Mouse (Mus musculus) adrenal gland, postnatal 36 days (tissue): Measurements from ENCODE around the gene Gm20388. TPM values are rescaled to one million over a fixed set of nuclear protein-coding genes. Genes with fewer than 3 reads are reported as not detected.
"Not testable (repeated sequence)": the region's sequence is repeated elsewhere in the genome, so short reads cannot be mapped to it uniquely, and the experiment has no call there.

Source experiments
- DNase-seq, 2 experiments: peaks; one replicate each; pipeline ENCODE4 v3.0.0; 2021; ENCODE audit warnings: mixed read lengths in 1 of 2
- total RNA-seq, 2 experiments: library from RNA; stranded (reverse); gene quantifications; 2 replicates each; pipeline ENCODE4 v1.2.3; 2021

The Gm20388 gene
- total RNA-seq, 2 experiments from 2014 or later: 2.4 to 7.4 TPM

DNA sequence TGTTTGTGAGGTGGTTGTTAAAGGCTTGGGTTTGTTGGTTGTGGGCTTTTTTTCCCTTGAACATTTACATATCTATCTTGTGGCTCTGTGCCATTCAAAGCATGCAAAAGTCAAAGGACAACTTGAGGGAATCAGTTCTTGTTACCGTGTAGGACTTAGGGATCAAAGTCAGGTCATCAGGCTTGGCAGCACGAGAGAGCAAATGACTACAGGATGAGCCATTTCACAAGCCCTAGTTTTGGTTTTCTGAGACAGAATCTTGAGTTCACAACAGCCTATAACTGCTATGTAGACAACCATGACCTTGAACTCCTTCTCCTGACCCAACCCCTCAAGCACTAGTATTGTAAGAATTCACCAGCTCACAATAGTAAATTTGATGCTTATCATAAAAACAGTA is 3127.7 kb downstream of the Gm20388 start:
- no peak for DNase-seq

DNA sequence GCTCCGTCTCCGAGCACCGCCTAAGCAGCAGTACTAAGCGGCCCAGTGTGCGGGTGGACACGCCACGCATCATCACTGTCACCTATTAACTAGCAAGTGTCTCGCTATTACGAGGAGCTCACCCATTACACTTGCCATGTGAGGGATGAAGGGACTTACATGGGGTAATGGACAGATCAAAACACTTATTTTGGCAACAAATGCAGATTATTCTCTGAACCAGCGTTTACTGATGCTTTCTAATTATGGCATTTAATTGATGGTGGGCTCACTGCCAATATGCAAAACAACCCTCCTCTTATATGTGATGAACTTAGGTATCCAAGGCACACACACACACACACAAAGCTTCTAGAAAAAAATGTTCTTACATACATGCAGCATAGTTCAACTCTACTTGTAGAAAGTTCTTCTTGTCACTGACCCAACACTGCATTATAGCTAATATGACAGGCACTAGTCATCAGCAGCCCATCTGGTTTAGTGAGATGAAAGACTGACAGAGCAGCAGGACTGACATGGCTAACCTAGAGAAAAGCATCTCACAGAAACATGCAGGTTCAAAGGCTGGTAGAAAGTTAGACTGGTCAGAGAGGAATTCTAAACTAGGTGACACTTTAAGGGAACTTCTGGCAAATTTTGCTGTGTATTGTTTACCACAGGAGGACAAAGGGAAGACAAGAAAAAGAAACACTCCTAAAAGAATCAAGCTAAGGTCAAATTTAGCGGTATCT is 3128.9 kb downstream of the Gm20388 start:
- DNase-seq: no peak

GRCm38 (mm10) chr8:123040110-123040650 is 3129.5 kb downstream of the Gm20388 start:
- DNase-seq: no peak

DNA sequence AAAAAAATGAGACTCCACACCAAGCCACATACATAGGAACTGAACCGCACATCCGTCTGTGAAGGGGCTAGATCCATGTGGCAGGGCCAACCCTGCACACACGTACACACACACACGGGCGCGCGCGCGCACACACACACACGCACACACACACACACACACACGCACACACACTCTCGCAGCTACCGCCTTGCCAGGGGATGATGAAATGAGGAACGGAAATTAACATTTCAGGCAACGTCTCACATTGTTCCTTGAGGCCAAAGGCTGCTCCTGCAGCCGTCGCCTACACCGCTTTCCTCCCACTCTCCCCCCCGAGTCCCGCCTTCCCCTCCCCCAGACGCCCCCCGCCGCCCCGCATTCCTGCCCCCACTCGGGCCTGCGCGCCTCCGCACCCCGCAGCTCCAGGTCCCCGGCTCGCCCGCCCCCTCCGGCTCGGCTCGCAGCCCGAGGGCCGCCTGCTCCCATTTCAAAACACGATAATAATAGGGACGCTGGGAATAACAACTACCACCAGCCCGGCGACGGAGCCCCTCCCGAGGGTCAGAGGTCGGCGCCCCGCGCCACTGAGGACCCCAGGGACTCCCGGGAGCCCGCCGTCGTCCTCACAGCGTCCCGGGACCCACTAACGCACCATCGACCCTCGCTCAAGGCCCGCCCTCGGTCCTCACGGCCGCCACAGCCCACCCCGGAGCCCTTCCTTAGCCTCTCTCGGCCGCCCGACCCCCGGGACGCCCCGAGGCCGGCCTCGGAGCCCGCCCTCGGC is 3130.6 kb downstream of the Gm20388 start:
- DNase-seq: peak; percentile 60 to 70

DNA sequence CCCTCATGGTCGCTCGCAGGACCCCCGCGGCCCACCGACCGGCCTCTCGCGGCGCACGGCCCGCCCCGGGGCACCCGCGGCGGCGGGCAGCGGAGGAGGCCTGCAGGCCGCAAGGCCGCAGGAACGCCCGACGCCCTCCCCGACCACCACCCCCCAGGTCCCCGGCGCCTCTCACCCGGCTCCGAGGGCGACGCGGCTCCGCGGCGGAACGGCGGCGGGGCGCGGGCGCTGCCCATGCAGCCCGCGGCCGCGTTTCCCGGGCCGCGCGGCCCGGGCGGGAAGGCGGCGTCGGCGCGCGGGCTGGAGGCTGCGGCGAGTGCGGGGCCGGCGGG is 3131.1 kb downstream of the Gm20388 start:
- no peak for DNase-seq

DNA sequence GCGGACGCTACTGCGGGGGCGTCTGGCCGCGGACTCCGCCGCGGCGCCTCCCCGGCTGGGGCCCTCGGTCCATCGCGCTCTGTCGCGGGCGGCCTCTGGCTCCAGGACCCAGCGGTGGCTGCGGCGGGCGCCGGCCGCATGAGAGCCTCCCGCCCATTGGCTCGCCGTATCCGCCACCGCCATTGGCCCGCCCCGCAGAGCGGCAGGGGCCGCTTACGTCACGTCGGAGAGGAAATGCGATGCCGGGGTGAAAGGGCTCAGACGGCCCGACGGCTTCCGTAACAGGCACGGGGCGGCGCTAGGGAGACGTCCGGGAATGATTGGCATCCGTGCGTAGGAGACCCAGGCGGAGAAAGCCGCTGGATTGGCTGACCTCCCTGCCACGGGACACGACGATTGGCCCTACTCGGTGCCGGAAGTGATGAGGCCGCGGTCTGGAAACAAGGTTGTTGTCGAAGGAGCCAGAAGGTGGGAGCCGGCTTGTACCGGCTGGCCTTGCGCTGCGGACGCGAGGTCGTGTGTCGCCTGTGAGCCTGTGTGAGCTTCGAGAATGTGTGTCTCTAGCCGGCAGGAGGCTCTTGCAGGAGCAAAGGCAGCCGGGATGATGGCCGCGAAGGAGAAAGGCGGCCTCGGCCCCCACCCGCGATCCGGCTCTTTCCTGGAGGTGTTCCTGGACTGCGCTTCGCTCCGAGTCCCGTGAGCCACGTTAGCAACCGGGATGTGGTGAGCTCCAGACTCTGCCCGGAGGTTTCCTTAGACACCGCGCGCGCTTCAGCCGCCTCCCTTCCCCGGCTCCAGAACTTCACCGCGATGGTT is 3131.7 kb downstream of the Gm20388 start, which contains the start of gene Ankrd11:
Gene Ankrd11 (minus strand): TSS at position 120 of the 816 bp plus-strand sequence.
- DNase-seq: peak; percentile 99

DNA sequence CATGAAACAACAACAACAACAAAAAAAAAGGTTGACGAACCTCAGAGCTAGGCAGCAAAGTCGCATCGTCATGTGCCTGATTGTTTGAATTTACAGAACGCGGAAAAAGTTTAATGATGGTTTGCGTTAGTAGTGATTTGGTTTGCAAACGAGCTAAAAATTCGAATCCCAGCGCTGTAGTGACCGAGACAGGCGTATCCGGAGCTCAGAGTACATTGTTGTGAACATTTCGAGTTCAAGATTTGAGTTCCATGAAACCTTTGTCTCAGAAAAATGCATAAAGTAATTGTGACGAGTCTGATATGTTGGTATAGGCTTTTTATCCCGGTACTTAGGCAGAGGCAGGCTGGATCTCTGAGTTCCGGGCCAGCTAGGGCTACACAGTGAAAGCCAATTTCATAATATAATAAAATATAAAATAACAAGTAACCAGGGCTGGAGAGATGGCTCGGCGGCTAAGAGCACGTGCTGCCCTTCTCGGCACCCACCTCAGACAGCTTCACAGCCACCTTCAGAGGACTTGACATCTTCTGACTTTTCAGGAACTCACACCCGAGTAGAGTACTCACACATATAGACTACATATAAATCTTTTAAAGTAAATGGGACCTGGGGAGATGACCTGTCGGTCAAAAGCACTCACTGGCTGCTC is 3132.5 kb downstream of the Gm20388 start:
- DNase-seq: no peak

DNA sequence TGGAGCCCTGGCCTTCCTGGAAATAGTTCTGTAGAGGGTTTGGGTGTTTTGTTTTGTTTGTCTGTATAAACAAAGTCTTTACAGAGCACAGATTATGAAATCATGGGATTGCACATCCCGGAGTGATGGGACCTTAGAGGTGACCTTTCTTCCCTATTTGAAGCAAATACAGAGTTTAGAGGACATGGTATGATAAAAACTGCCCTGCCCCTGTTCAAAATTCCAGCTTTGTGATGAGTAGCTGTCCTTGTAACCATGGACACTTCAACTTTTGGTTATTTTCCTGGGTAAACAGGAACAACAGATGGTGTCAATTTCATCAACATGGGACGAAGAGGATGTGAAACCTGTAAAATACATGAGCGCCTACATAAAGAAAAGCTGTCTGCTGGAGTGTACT is 3133.3 kb downstream of the Gm20388 start:
- no peak for DNase-seq

DNA sequence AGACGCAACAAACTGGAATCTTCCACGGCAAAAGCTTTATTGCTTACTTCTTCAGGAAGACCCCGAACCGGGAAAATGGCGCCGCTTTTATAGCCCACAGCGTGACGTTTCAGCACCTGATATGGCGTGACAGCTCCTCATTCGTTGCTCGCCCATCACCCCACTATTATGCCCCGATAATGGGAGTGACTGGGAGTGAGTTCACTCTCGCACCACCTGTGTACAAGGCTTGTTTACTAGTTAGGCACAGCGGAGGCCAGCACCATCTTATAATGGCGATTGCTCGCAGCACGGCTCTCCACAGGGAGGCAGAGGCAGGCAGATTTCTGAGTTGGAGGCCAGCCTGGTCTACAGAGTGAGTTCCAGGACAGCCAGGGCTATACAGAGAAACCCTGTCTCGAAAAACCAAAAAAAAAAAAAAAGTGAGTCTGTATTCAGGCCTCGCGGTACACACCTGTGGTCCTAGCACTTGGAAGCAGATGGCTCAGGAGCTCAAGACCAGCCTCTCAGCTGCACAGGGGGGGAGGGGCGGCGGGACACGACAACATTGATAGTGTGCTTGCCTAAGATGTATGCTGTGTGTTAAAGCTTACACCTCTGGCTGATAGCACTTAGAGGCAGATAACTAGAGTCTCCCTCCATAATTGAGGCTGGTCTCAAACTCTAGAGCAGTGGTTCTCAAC is 3134.2 kb downstream of the Gm20388 start:
- DNase-seq: not testable (repeated sequence)

DNA sequence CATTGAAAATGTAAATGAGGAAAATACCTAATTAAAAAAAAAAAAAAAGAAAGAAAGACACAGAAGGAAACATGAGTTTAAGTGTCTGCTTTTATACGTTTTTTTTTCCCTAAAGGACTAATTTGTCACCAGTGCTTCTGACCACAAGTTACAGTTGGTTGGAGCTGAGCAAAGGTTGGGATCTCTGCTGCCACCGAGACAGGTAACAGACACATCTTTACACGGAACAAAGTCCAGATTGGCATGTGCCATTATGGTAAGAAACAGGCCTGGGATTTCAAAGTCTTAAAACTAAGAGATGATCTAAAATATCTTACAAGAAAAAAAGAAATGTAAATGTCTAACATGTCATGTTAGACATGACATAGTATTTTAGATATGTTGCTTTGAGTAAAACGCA is 3136.1 kb downstream of the Gm20388 start:
- DNase-seq: no peak

DNA sequence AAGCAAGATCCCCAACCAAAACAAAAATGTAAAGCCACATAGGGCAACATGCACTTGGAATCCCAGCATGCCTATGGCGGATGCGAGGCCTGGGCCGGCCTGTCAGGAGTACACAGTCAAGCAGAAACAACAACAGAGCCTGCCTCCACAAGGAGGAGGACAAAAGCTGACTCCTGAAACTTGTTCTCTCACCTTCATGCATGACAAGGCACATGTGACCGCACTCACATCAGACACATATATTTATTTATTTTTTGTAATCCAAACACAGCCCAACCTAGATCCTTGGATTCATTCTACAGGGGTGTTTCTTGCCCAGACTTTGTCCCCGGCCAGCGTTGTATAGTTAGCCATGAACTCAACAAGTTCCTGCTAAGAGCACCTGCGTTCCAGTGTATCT is 3137.2 kb downstream of the Gm20388 start:
- DNase-seq: no peak

GRCm38 (mm10) chr8:123048402-123048801 is 3137.8 kb downstream of the Gm20388 start:
- peak in 1 of 2 experiments; percentile 44 for DNase-seq

DNA sequence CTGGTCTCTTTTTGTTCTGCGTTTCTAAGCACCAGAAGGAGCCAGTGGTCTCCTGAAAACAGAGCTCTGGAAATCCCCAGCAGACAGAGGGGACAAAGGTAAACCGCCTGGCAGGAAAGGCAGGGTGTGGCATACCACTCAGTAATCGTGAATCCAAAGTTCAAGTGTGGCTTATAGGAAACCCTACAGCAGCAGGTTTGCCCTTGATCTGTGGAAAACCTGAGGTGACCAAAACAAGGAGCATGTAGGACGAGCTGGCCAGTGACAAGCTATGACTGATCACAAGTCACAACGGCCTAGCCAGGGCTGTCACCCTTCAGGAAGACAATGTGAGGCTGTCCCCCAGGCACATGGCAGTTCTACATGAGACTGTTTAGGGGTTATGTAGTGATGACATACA is 3140.8 kb downstream of the Gm20388 start:
- DNase-seq: no peak

DNA sequence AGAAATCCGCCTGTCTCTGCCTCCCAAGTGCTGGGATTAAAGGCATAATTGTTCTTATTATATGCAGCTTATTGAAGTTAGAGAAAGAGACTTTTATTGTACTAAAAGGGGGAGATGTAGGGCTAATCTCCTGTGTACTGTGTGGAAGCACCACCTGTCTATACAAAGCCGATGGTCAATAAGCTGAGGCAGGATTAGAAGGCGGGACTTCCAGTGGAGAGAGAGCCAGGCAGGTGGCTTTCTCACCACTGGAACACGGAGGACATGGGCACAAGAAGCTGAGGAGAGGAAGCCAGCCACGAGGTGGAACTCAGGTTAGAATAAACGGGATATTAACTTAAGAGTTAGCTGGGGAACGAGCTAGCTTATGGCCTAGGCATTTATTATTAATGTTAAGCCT is 3152.1 kb downstream of the Gm20388 start, which contains the start of gene Spg7:
Gene Spg7 (plus strand): TSS at position 222 of the 400 bp plus-strand sequence.
- no peak for DNase-seq

DNA sequence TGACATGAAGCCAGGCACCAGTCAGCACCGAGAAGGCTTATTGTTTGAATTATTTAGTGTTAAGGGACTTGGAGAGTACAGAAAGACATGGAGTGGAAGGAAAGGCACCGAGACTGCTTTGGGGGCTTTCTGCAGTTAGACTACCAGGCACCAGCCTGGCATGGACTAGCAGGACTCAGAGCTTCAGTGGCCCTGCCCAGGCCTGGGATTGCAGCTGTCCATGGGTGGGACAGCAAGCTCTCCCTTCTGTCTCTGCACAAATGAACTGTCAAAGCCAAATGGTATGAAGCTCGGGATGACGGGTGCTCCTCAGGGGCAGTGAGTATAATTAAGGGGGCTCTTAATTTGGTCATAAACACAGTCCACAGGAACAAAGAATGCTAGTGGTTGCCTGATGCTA is 3153.4 kb downstream of the Gm20388 start:
- no peak for DNase-seq

DNA sequence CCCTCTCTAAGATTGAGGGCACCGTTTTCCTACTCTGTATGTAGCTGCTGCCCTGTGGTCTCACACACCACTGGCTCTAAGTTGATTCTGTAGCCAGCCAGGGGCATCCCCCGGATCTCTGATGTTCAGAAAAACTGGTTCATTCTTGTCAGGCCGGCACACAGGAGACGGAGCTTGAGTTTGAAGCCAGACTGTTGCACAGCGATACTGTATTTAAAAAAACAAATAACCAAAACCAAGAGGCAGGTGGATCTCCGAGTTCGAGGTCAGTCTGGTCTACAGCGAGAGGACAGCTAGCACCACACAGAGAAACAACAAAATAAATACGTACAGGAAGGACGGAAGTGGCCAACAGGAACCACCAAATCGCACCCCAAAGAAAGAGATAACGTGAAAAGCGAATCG is 3154.2 kb downstream of the Gm20388 start:
- peak; percentile 15 to 33 for DNase-seq

- peak; percentile 97 for DNase-seq
Measured at GRCm38 (mm10) chr8:123065214-123066100, 3154.8 kb downstream of the Gm20388 start.

DNA sequence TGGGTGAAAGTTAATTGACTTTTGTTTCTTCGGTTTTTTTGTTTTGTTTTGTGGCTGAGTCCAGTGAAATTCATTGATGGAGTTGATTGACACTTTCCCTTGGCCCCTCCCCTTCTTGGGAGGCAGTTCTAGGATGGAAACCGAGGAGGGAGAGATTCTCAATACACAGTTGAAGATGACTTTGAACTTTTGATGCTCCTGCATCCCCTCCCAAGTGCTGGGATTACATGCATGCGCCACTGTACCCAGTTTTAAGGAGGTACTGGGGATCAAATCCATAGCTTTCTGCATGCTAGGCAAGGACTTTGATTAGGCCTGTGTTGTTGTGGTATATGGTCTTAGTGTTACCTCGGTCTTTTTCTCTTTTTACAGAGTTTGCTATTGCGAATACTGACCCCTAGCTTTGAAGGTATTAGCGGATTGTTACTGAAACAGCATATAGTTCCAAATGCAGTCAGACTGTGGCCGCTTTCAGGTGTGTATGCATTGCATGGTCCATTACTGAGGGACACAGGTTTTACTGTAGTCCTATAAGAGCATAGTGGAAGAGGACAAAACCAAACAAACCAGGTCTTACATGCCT is 3155.6 kb downstream of the Gm20388 start:
- DNase-seq: peak in 1 of 2 experiments; percentile 17

DNA sequence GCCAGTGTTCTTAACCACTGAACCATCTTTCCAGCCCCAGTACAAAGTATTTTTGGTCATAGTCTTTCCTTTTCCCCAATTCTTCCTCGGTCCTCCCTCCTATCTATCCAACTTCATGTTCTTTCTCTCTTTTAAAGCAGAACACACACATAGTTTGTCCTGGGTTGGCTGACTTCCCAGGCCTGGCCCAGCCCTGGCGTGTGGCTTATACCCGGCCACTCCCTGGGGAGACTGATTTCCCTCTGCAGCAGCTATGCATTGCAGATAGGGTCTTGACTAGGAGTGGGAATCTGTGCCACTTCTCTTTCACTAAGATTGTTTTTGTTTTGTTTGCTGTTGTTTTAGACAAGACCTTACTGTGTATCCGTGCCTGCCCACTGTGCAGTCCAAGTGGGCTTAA is 3160.5 kb downstream of the Gm20388 start:
- peak in 1 of 2 experiments; percentile 54 for DNase-seq

GRCm38 (mm10) chr8:123077213-123077612 is 3166.6 kb downstream of the Gm20388 start:
- DNase-seq: no peak
